Mouse (Mus musculus) CH12F3 (cell line): ENCODE measurements around the gene Lrig2.

Experiments used
- in situ Hi-C: fragments of 300-500 bp; cut with MboI; formaldehyde crosslinking; loops from 2 replicates; pipeline ENCODE4 v1.14.3; 2020; ENCODE audit warnings: low sequenced_read_pairs

The Lrig2 gene

DNA sequence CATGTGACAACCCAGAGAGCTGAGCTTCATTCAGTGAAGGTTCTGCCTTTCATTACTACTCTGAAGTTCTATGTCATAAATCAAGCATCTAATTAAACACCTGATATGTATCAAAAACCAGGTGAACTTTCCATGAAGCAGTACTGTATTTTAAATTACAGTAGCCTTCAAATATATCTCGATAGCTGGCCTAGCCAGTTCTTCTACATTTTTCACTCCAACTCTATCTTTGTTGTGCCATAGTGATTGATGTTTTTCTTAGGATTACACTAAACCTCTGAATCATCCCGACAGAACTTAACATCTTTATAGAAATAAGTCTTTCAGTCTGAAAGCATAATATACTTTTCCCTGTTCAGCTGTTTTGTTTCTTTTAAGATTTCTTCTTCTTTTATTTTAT is 2.8 kb upstream of the Lrig2 start:
- in situ Hi-C loops: no loop called here

DNA sequence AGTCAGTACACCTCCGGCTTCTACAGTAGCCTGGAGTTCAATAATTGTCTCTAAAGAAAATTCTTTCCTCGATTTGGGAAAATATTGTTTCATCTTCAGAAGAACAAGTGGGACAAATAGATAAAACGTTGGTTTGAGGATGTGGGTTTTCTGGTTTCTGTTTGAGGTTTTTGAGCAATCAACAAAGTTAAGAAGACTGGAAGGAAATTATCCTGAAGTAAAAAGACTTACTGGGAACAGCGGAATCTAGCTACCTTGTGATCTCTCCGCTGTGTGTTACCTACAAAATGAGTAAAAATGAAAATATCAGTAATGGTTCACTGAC is 668 bp upstream of the Lrig2 start:
- in situ Hi-C loops: no loop called here

DNA sequence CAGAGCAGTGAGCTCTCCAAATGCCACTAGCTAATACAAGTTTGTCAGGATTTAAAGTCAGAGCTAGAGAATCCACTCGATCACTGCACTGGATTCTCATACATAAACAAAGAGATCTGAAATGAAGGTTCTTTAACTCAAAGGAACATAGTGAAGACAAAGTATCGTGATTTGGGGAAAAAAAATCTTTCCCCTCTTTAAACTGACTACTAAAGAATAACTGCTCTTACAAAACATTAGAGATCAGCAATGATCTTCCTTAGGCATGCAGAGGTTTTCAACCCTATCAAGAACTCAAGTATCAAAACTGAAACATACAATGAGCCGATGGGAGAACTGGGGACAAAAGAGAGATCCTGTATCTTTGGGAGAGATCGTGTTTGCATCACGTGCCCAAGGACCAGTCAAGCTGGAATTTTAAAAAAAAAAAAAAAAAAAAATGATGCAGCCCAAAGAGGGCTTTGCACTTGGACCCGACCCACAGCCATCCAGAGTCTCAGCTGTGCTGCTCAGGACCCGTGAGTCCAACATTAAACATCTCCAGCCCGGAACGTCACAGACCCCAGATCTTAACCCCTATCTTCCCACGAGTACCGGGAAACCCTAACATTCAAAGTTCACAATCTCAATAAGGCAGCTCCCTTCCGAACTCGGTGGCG is 818 bp downstream of the Lrig2 start:
- in situ Hi-C loops: no loop called here

DNA sequence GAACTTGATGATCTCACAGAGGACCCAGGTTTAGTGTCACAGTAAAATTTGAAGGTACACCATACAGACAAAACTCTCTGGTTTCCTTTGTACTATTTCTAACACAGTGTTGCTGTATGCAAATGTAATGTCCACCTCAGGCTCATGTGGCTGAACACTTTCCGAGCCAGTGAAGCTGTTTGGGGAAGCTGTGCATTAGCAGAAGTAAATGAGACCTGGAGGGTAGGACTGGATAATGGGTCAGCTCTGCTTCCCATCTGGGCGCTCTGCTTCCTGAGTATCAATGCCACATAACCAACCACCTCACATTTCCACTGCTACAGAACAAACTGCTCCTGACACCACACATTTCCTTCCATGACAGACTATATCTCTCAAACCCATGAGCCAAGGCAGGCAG is 10.1 kb downstream of the Lrig2 start:
- in situ Hi-C loops: no loop called here

DNA sequence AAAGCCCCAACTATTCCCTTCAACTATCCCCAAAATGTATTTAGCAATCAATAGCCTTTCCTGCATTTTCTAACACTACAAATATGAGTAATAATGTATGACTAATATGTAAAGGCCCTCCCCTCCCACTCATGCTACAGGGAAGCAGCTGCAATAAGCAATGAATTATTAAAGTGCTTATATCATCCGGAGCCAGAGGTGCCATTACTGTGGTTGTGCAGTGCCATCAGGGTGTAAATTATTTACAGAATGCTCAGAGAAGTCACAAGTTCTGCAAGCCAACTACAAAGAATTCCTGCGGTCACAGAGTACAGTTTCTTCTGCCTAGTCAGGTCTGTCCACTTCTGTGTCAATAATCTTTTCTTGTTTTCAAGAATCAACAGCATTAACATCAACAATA is 10.8 kb downstream of the Lrig2 start:
- in situ Hi-C loops: no loop called here

DNA sequence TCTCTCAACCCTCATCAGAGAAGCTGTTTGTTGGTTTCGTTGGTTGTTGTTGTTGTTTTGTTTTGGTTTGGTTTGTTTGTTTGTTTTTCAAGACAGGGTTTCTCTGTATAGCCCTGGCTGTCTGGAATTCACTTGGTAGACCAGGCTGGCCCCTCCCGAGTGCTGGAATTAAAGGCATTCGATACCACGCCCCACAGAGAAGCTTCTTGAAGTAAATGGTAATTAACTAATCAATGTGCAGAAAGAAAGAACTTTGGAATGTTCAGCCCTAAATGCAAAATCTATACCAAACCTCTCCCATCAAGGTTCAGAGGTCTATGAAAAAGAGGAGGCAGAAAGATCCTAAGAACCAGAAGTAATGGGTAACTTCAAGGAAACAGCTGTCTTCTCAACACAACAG is 15.5 kb downstream of the Lrig2 start:
- in situ Hi-C loops: no loop called here

DNA sequence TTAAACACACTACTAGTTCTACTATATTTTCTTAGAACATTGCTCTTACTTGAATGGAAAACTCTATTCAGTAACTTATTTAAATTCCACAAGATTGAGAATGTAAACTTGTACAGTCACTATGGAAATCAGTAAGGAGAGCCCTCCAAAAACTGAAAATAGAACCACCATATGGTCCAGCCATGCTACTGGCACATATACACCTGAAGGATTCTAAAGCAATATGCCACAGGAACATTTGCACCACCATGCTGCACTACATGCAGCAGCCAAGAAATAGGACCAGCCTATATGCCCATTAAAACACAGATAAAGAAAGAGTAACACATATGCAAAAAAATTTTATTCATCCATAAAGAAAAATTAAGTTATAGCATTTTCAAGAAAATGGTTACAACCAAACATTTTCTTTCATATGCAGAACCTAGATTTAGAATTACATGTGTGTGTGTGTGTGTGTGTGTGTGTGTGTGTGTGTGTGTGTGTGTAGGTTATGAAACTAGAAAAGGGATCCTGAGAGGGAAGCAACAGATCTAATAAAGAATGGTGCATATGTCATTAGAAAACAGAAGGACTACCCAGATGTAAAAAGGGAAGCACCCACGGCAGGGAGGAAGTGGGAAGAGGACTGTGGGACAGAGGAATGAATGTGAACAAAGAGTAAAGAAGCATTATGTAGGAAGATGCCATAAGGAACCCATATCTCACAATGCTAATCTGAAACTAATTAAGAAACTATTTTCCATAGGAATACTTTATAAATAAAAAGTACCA is 30.6 kb downstream of the Lrig2 start:
- in situ Hi-C loops: no loop called here

DNA sequence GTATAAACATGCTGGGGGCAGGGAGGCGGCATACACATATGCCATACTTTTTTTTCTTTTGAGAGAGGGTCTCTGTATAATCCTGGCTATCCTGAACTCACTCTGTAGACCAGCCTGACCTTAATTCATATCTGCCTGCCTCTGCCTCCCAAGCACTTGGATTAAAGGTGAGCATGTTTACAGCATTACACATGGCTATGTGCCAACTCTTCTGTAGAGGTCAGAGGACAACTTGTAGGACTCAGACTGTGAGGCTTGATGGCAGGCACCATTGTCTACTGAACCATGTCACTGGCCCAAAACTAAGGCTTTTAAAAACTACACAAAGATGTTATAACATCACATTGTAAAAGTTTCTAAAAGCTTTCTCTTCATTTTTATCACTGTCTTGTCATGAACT is 33.7 kb downstream of the Lrig2 start:
- in situ Hi-C loops: no loop called here

DNA sequence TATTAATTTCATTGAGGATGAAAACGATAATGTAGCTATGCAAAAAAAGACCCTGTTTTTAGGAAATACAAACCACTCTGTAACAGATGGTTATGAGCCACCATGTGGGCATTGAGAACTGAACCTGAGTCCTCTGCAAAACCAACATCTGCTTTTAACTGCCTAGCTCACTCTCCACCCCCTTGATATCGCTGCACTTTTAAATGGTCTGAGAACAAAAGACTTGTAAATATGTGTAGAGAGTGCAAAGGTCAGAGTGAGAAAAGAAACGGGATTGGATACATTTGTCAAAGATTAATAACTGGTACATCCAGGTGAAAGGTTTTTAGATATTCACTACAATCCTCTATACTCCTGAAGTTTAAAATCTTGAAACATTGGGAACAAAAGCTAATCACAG is 42.3 kb downstream of the Lrig2 start:
- in situ Hi-C loops: no loop called here

DNA sequence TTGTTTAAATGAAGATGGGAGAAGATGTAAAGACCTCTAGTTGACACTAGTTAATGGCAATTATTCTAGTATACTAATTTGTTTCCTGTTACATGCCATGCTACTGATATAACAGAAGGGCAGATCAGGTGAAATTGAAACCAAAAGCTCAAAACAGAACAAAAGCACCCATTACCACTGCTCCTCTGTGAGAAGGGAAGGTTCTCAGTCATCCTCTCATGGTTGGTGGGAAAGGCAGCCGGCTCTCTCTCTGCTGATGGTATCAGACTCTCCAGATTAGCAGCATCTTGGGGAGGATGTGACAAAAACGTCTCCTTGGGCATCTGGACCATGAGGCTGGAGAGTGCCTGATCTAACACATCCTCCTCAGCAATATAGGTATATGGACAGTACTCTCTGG is 50.5 kb downstream of the Lrig2 start:
- in situ Hi-C loops: no loop called here

DNA sequence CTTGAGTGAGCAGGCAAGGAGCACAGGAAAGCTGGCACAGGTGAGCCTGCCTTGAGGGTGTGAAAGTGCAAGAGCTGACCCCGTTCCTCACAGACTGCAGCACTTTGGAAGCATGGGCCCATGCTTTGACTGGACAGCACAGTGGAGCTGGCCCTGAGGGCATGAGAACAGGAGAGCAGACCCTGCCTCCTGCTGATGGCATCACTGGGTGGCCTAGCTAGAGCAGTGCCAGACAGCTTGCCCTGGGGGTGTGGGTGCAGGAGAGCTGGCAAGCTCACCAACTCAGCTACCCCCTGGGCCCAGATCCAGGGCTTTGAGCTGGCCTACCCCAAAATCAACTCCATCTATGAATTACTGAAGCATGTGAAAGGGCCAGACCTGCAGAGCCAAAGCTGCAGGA is 53.1 kb downstream of the Lrig2 start:
- in situ Hi-C loops: no loop called here

DNA sequence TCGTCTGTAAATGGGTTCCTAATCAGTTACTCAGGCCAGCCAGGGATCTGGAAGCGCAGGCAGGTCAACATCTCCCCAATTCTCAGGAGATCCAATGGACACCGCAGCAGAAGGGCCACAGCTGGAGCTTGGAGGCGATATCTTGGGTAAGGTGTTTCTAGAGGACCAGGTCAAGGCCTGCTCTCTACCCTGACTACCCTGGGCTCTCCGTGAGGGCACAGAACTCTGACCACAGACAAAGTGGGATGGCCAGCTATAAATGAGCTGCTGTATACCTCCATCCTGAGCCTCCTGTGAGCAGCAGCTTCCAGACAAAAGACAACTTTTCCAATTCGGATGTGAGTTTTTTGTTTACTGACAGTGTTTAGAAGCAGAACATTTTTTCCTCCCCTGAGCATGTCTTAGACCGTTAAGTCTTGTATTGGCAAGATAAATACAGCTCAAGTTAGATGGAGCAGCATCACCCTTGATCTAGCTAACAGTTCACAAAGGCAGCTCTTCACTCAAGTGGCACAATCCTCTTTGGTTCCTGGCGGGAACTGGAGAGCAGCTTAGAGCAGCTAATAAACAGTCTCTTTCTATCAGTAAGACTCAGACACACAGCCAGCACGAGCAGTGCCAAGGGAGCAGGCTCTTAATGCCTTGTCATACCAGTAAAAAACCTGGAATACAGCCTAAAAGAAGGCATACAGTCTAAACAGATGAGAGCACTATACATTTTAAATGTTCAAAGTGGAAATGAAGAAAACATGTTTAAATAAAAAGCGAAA is 56.0 kb downstream of the Lrig2 start:
- in situ Hi-C loops: no loop called here

DNA sequence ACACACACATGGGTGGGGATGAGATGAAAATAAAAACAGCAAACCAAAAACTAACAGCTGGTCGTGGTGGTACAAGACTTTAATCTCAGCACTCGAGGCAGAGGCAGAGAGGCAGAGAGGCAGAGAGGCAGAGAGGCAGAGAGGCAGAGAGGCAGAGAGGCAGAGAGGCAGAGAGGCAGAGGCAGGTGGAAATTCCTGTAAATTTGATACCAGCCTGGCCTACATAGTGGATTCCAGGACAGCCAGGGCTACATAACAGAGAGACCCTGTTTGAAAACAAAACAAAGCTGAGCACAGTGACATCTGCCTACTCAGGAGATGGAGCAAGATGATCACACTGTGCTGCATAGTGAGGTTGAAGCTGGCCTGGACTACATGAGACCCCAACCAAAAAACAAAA is 64.5 kb downstream of the Lrig2 start:
- in situ Hi-C loops: no loop called here

DNA sequence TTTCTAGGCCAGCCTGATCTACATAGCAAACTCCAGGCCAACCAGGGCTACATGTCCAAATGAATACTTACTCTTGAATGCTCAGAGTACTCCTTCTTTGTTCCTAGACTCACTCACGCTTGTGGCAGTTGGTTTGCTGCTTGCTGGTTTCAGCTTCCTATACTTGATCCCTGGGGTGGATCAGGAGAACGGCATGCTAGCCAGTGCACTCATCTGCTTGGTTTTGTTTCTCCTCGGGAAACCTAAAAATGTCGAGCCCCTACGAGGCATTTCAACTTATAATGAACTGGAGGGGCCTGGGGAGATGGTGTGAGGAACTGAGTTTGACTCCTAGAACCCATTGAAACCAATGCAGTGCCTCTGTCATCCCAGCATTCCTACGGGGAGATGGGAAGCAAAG is 65.0 kb downstream of the Lrig2 start:
- in situ Hi-C loops: no loop called here

DNA sequence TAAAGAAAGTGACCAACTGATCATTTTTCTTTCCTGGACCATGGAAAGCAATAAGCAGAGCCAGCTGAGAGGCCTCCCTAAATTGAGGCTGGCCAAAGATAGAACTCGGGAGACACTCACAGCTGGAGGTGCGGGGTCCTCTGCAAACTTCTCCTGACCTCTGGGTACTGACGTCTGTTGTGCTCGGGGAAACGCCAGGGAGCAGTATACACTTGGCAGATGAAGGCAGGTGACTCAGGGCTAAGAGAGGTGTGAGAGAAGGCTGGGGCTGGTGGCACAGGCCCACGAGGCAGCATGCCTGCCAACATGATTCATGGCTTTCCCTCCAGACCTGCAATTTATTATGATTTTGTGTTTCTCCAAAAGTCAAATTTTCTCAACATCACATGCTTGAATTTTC is 66.1 kb downstream of the Lrig2 start:
- in situ Hi-C loops: no loop called here

DNA sequence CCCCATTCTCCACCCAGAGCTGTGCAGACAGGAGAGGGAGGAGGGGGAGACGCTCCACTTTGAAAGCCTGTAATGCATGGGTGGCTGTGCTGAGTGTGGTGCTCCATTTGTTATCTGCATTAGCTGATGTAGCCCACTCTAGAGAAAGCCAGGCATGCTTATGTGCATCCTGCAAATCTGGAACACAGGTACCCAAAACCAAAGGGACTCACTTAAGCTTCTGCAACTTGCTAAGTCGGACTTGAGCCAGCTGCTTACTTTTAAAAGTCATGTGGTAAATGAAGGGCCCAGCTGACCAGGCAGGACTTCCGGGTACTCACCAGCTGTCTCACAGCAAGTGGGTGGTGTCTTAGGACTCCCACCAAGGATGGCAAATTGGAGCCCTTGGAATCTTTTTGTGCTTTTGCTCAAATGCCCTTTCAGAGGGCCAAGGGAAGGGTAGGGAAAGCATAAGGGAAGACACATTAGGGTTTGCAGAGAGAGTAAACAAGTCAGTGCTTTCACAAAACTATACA is 66.7 kb downstream of the Lrig2 start:
- in situ Hi-C loops: no loop called here

DNA sequence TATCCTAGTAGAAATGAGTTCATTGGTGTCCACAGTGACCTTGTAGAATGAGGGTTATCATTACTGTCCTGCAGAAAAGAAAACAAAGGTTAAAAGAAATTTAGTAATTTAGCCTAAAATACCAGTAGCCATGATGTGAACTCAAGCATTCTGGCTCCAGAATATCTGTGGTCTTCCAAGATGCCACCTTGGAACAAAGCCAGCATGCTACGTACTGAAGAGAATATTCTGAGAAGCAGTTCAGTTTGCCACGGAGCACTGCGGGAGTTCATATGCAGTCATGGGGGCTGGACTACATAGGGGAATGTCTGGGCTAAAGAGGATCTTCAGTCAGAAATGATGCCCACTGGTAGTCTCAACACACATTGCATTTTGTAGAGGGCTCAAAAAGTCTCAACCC is 67.6 kb downstream of the Lrig2 start:
- in situ Hi-C loops: no loop called here

DNA sequence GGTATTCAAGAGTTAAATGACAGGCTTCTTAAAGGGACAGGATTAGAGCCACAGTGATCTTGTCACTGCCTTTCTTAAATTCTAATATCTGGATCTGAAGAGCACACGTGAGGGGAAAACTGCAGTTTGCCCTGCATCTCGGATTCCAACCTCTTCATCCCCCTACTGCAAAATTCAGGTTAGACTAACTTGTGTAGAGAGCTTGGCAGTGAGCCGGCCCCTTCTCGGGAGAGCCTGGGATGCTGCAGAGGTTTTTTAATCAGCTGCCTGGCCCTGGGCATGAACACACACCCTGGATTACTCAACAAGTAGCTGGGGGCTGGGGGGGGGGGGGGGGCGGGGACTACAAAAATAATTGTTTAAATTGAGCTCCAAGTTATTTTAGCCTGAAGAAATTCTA is 69.4 kb downstream of the Lrig2 start:
- in situ Hi-C loops: no loop called here

DNA sequence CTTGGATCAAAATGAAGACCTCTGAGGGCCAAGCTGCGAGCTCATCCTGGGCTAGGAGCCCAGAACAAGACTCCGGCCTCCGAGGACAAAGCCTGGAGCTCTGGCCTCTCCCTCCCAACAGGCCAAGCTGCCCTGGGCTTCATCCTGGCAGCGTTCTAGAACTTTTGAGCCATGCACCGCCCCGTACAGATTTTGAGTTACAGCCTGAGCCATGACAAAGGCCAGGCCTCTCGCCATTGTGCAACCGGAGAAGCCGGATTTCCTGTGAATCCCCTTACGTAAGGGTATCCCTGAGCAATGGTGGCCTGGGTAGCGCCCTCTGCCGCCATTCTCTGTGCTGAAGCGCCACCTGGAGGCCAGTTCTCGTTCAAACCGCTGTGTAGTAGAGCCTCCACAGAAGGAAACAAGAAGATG is 69.8 kb downstream of the Lrig2 start:
- in situ Hi-C loops: no loop called here

DNA sequence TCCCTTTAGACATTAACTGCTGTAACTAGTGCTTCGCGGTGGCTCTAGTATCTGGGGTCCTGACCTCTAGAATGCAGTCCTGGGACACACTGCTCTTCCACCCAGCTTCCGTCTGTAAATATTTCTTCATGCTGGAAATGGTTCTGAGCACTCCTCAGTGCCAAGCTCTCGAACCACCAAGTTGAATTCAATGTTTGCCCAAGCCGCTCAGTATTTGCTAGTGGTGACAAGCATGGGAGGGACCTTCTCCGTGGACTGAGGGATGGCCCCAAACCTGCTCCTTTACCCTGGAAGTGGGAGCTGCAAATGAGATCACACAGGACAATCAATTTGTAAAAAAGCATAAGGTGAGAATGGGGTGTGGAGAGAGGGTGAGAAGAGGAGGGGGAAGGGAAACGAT is 70.3 kb downstream of the Lrig2 start:
- in situ Hi-C loops: no loop called here

DNA sequence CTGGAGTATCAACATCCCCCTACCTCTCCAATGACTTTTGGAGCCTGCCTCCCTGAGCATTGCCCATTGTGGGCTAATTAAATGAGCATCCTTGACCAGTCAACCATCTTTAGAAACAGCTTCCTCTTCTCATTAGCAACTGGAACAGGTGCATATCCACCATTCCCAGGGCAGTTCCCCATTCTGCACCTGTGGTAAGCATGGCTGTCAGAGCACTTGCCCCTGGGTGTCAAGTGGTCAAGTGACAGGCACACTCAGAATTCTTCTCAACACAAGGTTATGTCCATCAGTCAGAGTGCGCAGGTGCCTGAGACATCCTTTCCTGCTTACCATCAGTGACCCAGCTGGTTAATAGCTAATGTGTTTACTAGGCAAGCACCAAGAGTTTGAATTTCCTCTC is 72.9 kb downstream of the Lrig2 start:
- in situ Hi-C loops: no loop called here

DNA sequence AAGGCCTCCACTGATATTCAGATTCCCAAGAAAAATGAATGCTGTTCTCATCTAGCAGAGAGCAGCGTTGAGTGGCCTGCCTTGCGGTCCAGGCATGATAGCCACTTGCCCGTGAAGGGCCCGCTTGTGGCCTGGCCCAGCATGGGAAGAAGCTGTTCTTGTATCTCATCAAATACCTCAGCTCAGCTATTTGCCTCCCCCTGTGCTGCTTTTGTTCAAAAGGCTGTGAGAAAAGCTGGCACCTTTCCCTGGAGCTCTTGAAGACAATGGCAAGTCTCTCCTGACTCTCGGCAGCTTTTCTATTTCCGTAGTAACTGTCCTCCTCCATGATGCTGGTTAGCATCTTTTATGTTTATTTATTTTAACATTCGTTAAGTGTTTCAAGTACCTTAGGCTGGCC is 74.1 kb downstream of the Lrig2 start:
- in situ Hi-C loops: no loop called here
